Mouse (Mus musculus): ENCODE results near the gene Rab21.

DNA sequence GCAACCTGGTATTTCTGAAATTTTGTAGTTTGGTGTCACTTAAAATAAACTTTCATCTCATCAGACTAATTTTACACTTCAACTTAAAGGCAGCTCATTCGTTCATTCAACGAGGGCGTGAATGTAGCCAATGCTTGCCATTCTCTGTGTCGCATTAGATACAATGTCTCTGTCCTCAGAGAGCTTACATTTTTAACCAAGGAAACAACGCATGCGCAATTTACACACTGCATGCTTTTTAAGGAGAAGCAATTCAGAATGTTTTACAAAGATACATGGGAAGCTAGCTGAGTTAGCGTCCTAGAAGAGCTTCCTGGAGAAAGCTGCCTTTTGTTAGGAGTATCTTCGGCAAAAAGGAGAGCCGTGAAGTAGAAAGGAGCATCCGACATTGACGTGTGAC is 919 bp upstream of the Rab21 start:
- TF ChIP-seq CTCF (IDR thresholded peaks at IDR 0.05; ENCODE audit: borderline replicate concordance, extremely low read depth, insufficient read depth, insufficient read length) = no peak
- TF ChIP-seq POLR2A (IDR thresholded peaks at IDR 0.05; ENCODE audit: borderline replicate concordance, extremely low read depth, insufficient read depth, insufficient read length, poor library complexity, severe bottlenecking) = no peak

All from brain, embryonic 14.5 days (tissue).